Mouse (Mus musculus) heart, postnatal 0 days (tissue): ENCODE data around the gene Antxr1.

Experiments
- CTCF ChIP-seq: IDR thresholded peaks from 2 replicates; pipeline ENCODE4 v1.5.1; 2016; ENCODE audit warnings: antibody characterized with exemption, control low read depth, low read depth
- EP300 ChIP-seq: IDR thresholded peaks from 2 replicates; pipeline ENCODE4 v1.6.1; 2016; ENCODE audit warnings: antibody characterized with exemption, low read depth

DNA sequence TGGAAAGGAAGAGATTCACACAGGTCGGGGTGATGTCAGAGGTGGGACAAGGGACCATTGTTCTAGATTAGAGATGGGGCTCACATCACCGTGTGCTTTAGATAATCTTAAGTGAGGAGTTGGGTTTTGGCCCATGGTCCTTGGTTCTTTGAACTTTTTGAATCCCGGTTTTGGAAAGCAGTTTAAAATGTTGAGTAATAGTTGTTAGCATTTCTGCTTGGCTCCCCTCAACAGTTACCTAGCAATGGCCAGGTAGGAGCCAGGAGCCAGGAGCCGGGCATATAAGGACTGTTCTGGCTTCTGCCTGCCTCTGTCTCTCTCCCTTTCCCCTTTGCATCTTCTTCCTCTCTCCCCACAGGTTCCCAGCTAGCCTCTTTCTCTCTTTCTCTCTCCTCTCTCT lies 62.5 kb downstream of the Antxr1 start:
- TF ChIP-seq CTCF (no peak), EP300 (no peak)
